Mouse (Mus musculus) spleen, adult 2 months (tissue): ENCODE data around the gene Tmco1. TPM values are rescaled to one million over a fixed set of nuclear protein-coding genes. Genes with fewer than 3 reads are reported as not detected.

Source experiments
- DNase-seq, 2 experiments: peaks; one replicate each; pipeline versions ENCODE4 v3.0.0 to v3.0.0-alpha.2; 2012 to 2021; ENCODE audit warnings: low spot score in 2 of 2, low read depth in 1 of 2
- H3K27ac ChIP-seq: fragments of 200-500 bp; 2 replicates; pipeline ENCODE4 v1.5.1; 2012; ENCODE audit warnings: low read length, inconsistent platforms; ENCODE audit not compliant: insufficient read depth
- H3K27me3 ChIP-seq: fragments of 200-500 bp; 2 replicates; pipeline ENCODE4 v1.6.1; 2012; ENCODE audit warnings: mild to moderate bottlenecking, moderate library complexity, low read length, inconsistent platforms; ENCODE audit not compliant: control insufficient read depth, insufficient read depth
- H3K36me3 ChIP-seq: fragments of 200-500 bp; 2 replicates; pipeline ENCODE4 v1.6.1; 2012; ENCODE audit warnings: mild to moderate bottlenecking, low read length, inconsistent platforms; ENCODE audit not compliant: control insufficient read depth, insufficient read depth
- H3K4me1 ChIP-seq: fragments of 200-500 bp; 2 replicates; pipeline ENCODE4 v1.6.1; 2011; ENCODE audit warnings: inconsistent platforms; ENCODE audit not compliant: control insufficient read depth, insufficient read depth, insufficient read length
- H3K4me3 ChIP-seq: fragments of 200-500 bp; 2 replicates; pipeline ENCODE4 v1.5.1; 2011; ENCODE audit warnings: mild to moderate bottlenecking, inconsistent platforms; ENCODE audit not compliant: insufficient read depth, insufficient read length; ENCODE audit errors: extremely low read depth
- CTCF ChIP-seq: fragments of 200-500 bp; IDR thresholded peaks from 2 replicates; pipeline ENCODE4 v1.5.1; 2011; ENCODE audit warnings: mild to moderate bottlenecking, inconsistent platforms; ENCODE audit not compliant: insufficient read depth, insufficient read length, insufficient replicate concordance; ENCODE audit errors: extremely low read depth
- POLR2A ChIP-seq: fragments of 200-500 bp; IDR thresholded peaks from 2 replicates; pipeline ENCODE4 v1.6.1; 2011; ENCODE audit warnings: low read depth, low read length, inconsistent platforms
- WGBS: fragments of 180-500 bp; shearing (Covaris S2); methylation state at CpG from one replicate; pipeline ENCODE4 v1.1.7; 2018; 5-methylcytosine and 5-hydroxymethylcytosine counted together
- polyA plus RNA-seq: library from polyadenylated mRNA; depleted of rRNA; stranded (reverse); fragments of >200 nt; gene quantifications from 2 replicates; pipeline ENCODE4 v1.2.3, GENCODE M21; 2012

Gene Tmco1
- polyA plus RNA-seq, 1 experiment: 17.5 TPM

DNA sequence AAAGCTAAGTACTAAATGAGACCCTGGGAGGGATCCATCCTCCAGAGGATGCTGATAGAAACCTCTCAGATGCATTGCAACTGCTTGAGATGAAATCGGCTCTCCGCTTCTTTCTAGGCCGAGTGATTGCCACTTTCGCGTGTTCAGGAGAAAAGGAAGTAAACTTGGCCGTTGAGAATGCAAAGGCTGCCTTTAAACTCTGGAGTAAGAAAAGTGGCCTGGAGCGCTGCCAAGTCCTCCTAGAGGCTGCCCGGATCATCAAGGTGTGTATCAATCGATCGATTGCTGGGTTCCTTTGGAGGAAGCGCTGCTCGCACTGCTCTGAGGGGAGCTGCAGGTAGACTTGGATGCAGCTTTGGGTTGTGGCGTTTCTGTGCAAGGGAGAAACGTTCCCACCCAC lies 44.2 kb downstream of the Tmco1 start:
- H3K4me1 ChIP-seq: no peaks in the 10 kb centered on the region; the same call in 1 of the 2 replicates
- no peak overlapping the region for H3K27ac ChIP-seq
- no peak for DNase-seq
- H3K36me3 ChIP-seq: peaks cover 29% of the 10 kb centered on the region
- H3K4me3 ChIP-seq: no peak overlapping the region
- WGBS: 85% methylated on average over 14 of the region's 14 CpGs
- H3K27me3 ChIP-seq: no peaks in the 10 kb centered on the region
- TF ChIP-seq POLR2A: no peak
- no peak for TF ChIP-seq CTCF

DNA sequence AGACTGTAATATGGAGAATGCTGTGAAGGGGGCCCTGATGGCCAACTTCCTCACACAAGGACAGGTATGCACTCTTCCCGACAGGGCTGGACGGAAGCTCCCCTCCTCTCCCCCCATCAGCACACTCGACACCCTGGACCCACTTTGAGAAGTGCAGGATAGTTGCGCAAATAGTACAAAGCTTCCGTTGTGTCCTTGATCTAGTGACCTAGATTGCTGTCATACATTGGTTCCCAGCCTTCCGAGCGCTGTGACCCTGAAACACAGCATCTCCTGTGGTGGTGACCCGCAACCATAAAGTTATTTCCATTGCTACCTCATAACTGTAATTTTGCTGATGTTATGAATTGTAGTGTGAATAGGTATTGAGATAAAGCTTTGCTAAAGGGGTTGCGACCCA lies 49.2 kb downstream of the Tmco1 start:
- H3K4me1 ChIP-seq: no peaks in the 10 kb centered on the region
- peaks cover 46% of the 10 kb centered on the region for H3K36me3 ChIP-seq
- TF ChIP-seq POLR2A (no peak), CTCF (no peak)
- no peak overlapping the region for H3K27ac ChIP-seq
- no peaks in the 10 kb centered on the region for H3K27me3 ChIP-seq
- DNase-seq: no peak
- no peak overlapping the region for H3K4me3 ChIP-seq
- 96% methylated on average over 9 of the region's 9 CpGs for WGBS

GRCm38 (mm10) chr1:167358731-167359130 lies 50.6 kb downstream of the Tmco1 start:
- H3K4me1 ChIP-seq: no peaks in the 10 kb centered on the region
- no peak overlapping the region for H3K27ac ChIP-seq
- 96% methylated on average over 9 of the region's 9 CpGs for WGBS
- TF ChIP-seq CTCF (no peak), POLR2A (no peak)
- no peaks in the 10 kb centered on the region for H3K27me3 ChIP-seq
- H3K36me3 ChIP-seq: peaks cover 45% of the 10 kb centered on the region
- H3K4me3 ChIP-seq: no peak overlapping the region
- DNase-seq: no peak

DNA sequence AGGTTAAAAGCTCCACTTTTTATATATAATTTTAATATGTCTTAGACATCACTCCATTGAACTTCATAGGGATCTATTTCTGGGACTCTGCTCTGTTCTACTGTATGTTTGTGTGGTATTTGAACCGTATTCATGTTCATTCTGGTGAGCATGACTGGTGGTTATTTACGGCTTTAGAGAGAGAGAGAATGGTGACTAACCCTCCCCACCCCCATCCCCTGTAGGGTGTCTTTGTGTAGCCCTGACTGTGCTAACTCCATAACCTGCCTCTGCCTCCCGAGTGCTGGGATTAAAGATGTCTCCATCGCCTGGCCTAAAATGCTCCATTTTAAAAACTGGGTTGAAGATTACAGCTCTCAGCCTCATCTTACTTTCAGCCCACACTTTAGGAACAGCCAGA lies 52.1 kb downstream of the Tmco1 start:
- H3K36me3 ChIP-seq: peaks cover 39% of the 10 kb centered on the region
- DNase-seq: no peak
- no peak for TF ChIP-seq CTCF
- 92% methylated on average over 4 of the region's 4 CpGs for WGBS
- no peak overlapping the region for H3K4me3 ChIP-seq
- H3K27me3 ChIP-seq: no peaks in the 10 kb centered on the region
- no peak overlapping the region for H3K27ac ChIP-seq
- no peaks in the 10 kb centered on the region for H3K4me1 ChIP-seq

- Histone ChIP-seq H3K4me3 (no peak overlapping the region), H3K27ac (no peak overlapping the region), H3K27me3 (no peaks in the 10 kb centered on the region), H3K4me1 (no peaks in the 10 kb centered on the region), H3K36me3 (peaks cover 37% of the 10 kb centered on the region)
- TF ChIP-seq CTCF: no peak
- no peak for TF ChIP-seq POLR2A
- no peak for DNase-seq
- WGBS: 96% methylated on average over 4 of the region's 4 CpGs
Measured at GRCm38 (mm10) chr1:167362819-167363218, 54.6 kb downstream of the Tmco1 start.

DNA sequence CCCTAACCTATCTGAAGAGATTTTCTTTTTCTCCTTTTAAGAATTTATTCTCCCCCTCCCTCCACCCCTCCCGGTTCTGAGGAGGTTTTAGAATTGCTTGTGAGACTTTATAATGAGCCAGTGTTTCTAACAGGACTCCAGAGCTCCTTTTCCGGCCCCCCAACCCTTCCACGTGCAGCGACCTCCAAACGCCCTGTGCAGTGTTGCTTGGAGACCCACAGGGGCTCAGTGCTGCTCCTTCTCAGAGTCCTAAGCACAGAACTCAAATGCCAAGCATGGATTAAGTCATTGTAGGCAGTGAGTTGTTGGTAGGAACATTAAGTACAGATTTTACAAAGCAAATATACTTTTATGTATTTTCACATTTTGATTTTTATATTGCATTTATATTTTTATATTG lies 55.1 kb downstream of the Tmco1 start:
- Histone ChIP-seq H3K36me3 (peaks cover 36% of the 10 kb centered on the region), H3K4me3 (no peak overlapping the region), H3K4me1 (no peaks in the 10 kb centered on the region), H3K27ac (no peak overlapping the region), H3K27me3 (no peaks in the 10 kb centered on the region)
- DNase-seq: no peak
- 94% methylated on average over 5 of the region's 5 CpGs for WGBS
- TF ChIP-seq CTCF (no peak), POLR2A (no peak)

DNA sequence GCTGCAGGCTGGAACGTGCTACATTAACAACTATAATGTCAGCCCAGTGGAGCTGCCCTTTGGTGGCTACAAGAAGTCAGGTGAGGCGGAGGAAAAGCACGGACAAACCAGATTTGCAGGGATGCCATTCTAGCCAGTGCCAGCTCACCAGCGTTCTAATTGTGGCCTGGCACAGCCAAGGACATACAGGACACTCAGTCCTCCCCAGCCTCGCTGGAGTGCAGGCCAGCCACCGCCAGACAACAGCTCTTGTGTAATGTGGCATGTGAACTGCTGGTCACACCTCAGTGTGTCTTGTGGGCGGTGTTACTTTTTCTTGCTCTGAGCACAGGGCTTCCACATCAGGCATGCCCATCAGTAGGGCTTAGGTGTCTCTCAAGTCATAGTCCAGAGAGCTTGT lies 57.6 kb downstream of the Tmco1 start:
- no peaks in the 10 kb centered on the region for H3K4me1 ChIP-seq
- TF ChIP-seq CTCF (no peak), POLR2A (no peak)
- no peak overlapping the region for H3K4me3 ChIP-seq
- 92% methylated on average over 7 of the region's 7 CpGs for WGBS
- no peak overlapping the region for H3K27ac ChIP-seq
- no peak for DNase-seq
- peaks cover 24% of the 10 kb centered on the region for H3K36me3 ChIP-seq
- H3K27me3 ChIP-seq: no peaks in the 10 kb centered on the region
